Mouse (Mus musculus) kidney, adult 2 months (tissue): ENCODE results near the gene Bphl. TPM values are rescaled to one million over a fixed set of nuclear protein-coding genes. Genes with fewer than 3 reads are reported as not detected.

Experiments used
- DNase-seq: peaks from one replicate; pipeline ENCODE4 v3.0.0; 2021
- H3K27ac ChIP-seq: fragments of 200-500 bp; 2 replicates; pipeline ENCODE4 v1.5.1; 2012; ENCODE audit warnings: low read depth, low read length, control low read depth, inconsistent platforms; ENCODE audit not compliant: insufficient read depth
- H3K27me3 ChIP-seq: fragments of 200-500 bp; replicated peaks from 2 replicates; pipeline ENCODE4 v1.6.1; 2012; ENCODE audit warnings: mild to moderate bottlenecking, moderate library complexity, low read length, inconsistent platforms; ENCODE audit not compliant: control insufficient read depth, insufficient read depth
- H3K36me3 ChIP-seq: fragments of 200-500 bp; 2 replicates; pipeline ENCODE4 v1.6.1; 2012; ENCODE audit warnings: mild to moderate bottlenecking, moderate library complexity, low read length, inconsistent platforms; ENCODE audit not compliant: control insufficient read depth, insufficient read depth
- H3K4me1 ChIP-seq: fragments of 200-500 bp; 2 replicates; pipeline ENCODE4 v1.6.1; 2011; ENCODE audit warnings: low read length; ENCODE audit not compliant: control insufficient read depth, insufficient read depth
- H3K4me3 ChIP-seq: fragments of 200-500 bp; 2 replicates; pipeline ENCODE4 v1.5.1; 2011; ENCODE audit warnings: mild to moderate bottlenecking, low read depth, low read length, control low read depth; ENCODE audit not compliant: insufficient read depth
- CTCF ChIP-seq: fragments of 200-500 bp; conservative IDR thresholded peaks from 2 replicates; pipeline ENCODE4 v1.5.1; 2011; ENCODE audit warnings: low read depth, mild to moderate bottlenecking, control low read depth, low read length, moderate library complexity, mixed read lengths; ENCODE audit not compliant: insufficient read depth, insufficient read length
- POLR2A ChIP-seq: fragments of 200-500 bp; IDR thresholded peaks from one replicate; pipeline ENCODE4 v1.6.1; 2011; ENCODE audit warnings: low read depth, low read length, control low read depth
- WGBS: fragments of 180-500 bp; shearing (Covaris S2); methylation state at CpG from one replicate; pipeline ENCODE4 v1.1.7; 2018; 5-methylcytosine and 5-hydroxymethylcytosine counted together
- polyA plus RNA-seq: library from polyadenylated mRNA; depleted of rRNA; stranded (reverse); fragments of >200 nt; gene quantifications from 2 replicates; pipeline ENCODE4 v1.2.3, GENCODE M21; 2012; rRNA removed

The Bphl gene
- 392 and 418 TPM in 2 replicates for polyA plus RNA-seq

- Histone ChIP-seq H3K4me1 (peaks cover 22% of the 10 kb centered on the region), H3K27ac (peak within 1 kb of the TSS; percentile 94), H3K27me3 (no peaks in the 10 kb centered on the region), H3K36me3 (no peaks in the 10 kb centered on the region), H3K4me3 (peak within 1 kb of the TSS; percentile 86)
- TF ChIP-seq CTCF (no peak), POLR2A (peak; percentile 76)
- peak; percentile 97 for DNase-seq
- 1% methylated on average over 37 of the region's 37 CpGs for WGBS
Observed at GRCm38 (mm10) chr13:34037172-34038055, at the start of gene Bphl. Gene Bphl, plus strand, starts transcription at chr13:34037597.

GRCm38 (mm10) chr13:33989625-33990024 is 47.8 kb upstream of the Bphl start:
- TF ChIP-seq POLR2A (no peak), CTCF (no peak)
- WGBS = 83% methylated on average over 5 of the region's 5 CpGs
- Histone ChIP-seq H3K27me3 (no peaks in the 10 kb centered on the region), H3K4me3 (no peak overlapping the region), H3K36me3 (peaks cover 3% of the 10 kb centered on the region; the same call in 1 of the 2 replicates), H3K4me1 (no peaks in the 10 kb centered on the region), H3K27ac (no peak overlapping the region)
- no peak for DNase-seq

- 33% methylated on average over 1 of the region's 1 CpGs for WGBS
- H3K27ac ChIP-seq = no peak overlapping the region
- no peaks in the 10 kb centered on the region for H3K36me3 ChIP-seq
- DNase-seq = peak; percentile 85
- TF ChIP-seq CTCF (peak; percentile 78), POLR2A (no peak)
- H3K4me3 ChIP-seq = no peak overlapping the region
- H3K27me3 ChIP-seq = no peaks in the 10 kb centered on the region
- no peaks in the 10 kb centered on the region for H3K4me1 ChIP-seq
Observed at GRCm38 (mm10) chr13:33995197-33995596, 42.2 kb upstream of the Bphl start.

DNA sequence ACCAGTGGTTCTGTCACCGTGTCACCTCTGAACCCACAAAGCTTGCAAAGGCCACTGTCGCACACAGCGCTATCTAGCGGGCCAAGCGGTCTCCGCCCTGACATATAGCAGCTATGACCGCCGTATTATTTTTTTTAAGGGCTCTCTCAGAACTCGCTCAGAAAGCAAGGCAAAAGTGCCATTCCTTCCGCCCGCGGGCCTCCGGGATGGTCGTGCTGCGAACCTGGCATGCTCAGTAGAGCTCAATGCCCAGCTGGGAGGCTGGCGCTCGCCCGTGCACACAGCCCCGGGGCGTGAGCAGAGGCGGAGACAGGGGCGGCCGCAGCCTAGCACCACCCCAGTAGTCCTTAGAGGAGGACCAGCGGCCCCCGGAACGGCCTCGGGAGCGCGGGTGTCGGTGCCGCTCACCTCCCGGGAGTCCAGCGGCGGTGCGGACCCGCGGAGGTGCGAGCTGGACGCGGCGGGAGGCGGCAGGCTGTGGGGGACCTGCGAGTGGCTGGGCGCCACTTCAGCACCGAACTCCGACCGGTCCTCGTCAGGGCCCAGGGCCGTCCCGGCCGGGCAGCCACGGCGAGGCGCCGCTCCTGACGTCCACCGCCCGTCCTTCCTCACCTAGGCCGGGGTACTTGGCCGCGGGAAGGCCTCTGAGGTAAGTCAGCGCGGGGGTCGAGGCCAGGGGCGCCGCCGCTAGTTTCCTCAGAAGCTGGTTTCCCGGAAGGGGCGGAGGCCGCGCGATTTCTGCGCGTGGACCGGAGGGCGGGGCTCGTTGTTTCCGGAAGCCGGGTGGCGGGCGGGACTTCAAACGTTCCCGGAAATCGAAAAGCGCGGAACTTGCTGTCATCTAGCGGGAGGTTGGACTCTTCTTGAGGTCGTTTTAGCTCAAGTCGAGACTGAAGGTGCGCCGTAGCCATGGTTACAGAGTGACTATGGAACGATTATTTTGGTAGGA is 35.1 kb upstream of the Bphl start, which contains the start of the genes Ripk1 and Serpinb6a:
Gene Ripk1, plus strand, starts transcription at position 306 of the 949 bp plus-strand sequence.
Gene Serpinb6a, minus strand, starts transcription at position 737 of the 949 bp plus-strand sequence.
- peak within 1 kb of the TSS; percentile 87 for H3K4me3 ChIP-seq
- TF ChIP-seq CTCF (peak; percentile 34; the same call in 1 of the 2 replicates), POLR2A (peak; percentile 40)
- peak within 1 kb of the TSS; percentile 75 for H3K27ac ChIP-seq
- no peaks in the 10 kb centered on the region for H3K27me3 ChIP-seq
- H3K36me3 ChIP-seq = no peaks in the 10 kb centered on the region
- peaks cover 4% of the 10 kb centered on the region; the same call in 1 of the 2 replicates for H3K4me1 ChIP-seq
- WGBS = under 1% methylated on average over 92 of the region's 92 CpGs
- peak; percentile 94 for DNase-seq

GRCm38 (mm10) chr13:34003058-34003457 is 34.3 kb upstream of the Bphl start:
- H3K36me3 ChIP-seq = no peaks in the 10 kb centered on the region
- no peaks in the 10 kb centered on the region for H3K27me3 ChIP-seq
- under 1% methylated on average over 5 of the region's 5 CpGs for WGBS
- H3K4me3 ChIP-seq = peak overlapping the region; percentile 87
- DNase-seq = no peak
- H3K4me1 ChIP-seq = peaks cover 5% of the 10 kb centered on the region; the same call in 1 of the 2 replicates
- TF ChIP-seq CTCF = no peak
- no peak for TF ChIP-seq POLR2A
- no peak overlapping the region for H3K27ac ChIP-seq

GRCm38 (mm10) chr13:34007234-34007633 is 30.2 kb upstream of the Bphl start:
- Histone ChIP-seq H3K27me3 (no peaks in the 10 kb centered on the region), H3K27ac (no peak overlapping the region), H3K4me1 (peaks cover 5% of the 10 kb centered on the region; the same call in 1 of the 2 replicates), H3K36me3 (peaks cover 2% of the 10 kb centered on the region; the same call in 1 of the 2 replicates), H3K4me3 (no peak overlapping the region)
- WGBS = 49% methylated on average over 2 of the region's 2 CpGs
- DNase-seq = no peak
- TF ChIP-seq CTCF (no peak), POLR2A (no peak)
